Mouse (Mus musculus) kidney, adult 18-20 months (tissue): Measurements from ENCODE around the gene Emx1.

Experiments
- DNase-seq: peaks from one replicate; pipeline ENCODE4 v3.0.0; 2021

Gene Emx1

DNA sequence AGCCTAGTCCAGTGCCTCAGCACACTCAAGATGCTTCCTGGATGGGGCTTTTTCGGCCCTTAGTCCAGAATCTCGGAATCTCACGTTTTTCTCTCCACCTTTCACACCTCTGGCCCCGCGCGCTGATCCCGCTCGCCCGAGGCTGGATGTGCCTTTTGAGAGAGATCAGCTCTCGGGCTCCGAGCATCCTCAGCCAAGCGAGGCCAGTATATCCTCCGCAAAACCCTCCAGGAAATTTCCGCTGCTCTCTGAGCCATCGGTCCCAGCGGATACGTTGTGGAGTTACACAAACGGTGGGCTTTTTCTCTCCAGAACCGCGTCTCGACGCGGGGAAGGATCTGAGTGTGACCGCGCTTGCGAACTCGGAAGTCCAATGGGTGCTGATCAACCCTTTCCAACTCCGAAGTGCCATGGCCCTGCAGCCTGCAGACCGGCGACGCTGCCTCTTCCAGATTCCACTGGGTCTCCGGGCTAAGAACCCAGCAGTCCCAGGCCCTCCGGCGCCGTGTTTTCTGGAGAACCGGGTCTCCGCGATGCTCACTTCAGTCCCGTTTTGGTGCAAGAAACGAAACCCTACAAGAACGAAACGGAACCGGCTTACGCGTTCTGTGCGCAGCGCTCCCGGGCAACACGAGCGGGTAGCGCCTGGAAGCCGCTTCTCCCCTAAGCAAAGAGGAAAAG lies 2.8 kb downstream of the Emx1 start:
- peak; percentile 37 for DNase-seq

GRCm38 (mm10) chr6:85190671-85191070 lies 3.4 kb downstream of the Emx1 start:
- no peak for DNase-seq

GRCm38 (mm10) chr6:85191751-85192440 lies 4.7 kb downstream of the Emx1 start:
- no peak for DNase-seq

DNA sequence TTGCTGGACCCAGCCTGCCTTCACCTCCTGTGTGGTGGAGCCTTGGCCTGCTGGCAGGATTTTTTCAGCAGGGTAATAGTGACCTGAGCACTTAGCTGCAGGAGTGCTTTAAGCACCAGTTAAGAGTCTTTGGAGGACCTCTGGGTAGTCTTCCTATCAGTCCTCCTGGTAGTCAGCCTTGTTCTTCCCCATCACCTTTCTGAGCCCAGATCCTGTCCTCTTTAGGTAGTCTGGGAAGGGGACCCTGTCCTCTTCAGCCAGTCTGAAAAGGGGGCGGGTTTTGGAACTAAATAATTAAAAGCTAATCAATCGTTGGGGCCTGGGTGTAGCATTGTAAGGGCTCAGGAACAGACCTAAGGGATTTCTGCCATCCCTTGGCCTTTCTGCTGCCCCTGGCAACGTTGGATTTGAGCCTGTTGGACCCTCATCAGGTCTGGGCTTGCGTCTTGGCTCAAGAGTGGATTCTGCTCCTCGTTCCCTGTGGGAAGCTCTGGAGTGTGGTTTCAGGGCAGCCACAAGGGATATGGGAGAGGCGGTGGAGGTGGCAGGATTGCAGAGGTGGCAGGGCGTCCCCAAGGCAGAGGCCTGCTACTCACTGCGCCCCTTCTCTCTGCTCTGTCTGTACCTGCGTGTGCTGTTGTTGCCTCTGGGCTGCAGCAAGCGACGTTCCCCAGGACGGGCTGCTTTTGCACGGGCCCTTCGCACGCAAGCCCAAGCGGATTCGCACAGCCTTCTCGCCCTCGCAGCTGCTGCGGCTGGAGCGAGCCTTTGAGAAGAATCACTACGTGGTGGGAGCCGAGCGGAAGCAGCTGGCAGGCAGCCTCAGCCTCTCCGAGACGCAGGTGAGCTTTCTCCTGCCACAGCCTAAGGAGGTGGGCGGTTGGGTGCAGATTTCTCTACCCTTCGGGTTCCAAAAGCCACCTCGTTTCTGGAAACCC lies 6.4 kb downstream of the Emx1 start:
- no peak for DNase-seq

GRCm38 (mm10) chr6:85197951-85198350 lies 10.7 kb downstream of the Emx1 start:
- peak; percentile 57 for DNase-seq

- no peak for DNase-seq
Observed at GRCm38 (mm10) chr6:85206182-85206938, 19.1 kb downstream of the Emx1 start.

DNA sequence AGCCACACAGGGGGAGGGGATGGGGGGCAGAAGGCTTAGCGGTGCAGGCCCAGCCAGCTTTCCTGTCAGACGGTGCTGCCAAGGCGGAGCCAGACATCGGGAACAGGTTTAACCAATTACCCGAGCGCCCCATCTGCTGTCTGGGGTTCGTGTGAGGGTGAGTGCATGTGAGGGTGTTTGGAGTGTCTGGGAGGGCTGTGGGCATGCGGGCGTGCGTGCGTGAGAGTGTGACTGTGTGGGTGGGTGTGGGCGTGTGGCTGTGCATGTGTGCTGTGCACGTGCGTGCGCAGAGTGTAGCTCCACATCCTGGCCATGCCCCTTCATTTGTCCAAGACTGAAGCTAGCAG lies 19.7 kb downstream of the Emx1 start:
- no peak for DNase-seq

DNA sequence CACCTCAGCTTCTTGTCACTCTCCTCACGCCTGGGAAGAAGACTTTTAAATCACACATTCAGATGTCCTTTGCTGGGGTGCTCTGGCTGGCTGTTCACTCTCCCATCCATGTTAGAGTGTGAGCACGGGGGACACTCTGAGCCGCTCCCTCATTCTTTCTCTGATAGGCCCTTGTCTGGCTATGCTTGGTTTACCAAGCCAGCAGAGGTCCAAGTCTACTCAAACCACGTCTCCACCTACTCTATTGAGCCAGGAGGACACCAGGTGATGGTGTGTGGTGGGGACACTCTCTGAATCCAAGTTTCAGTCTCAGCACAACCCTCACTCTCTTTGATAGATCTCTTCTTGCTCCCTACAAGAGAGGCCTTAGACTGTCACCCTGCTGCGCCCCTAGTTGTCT lies 20.1 kb downstream of the Emx1 start:
- DNase-seq: no peak

- peak; percentile 48 for DNase-seq
Observed at GRCm38 (mm10) chr6:85209226-85209967, 22.2 kb downstream of the Emx1 start.

GRCm38 (mm10) chr6:85210686-85211085 lies 23.4 kb downstream of the Emx1 start:
- peak; percentile 55 for DNase-seq

GRCm38 (mm10) chr6:85218251-85218650 lies 31.0 kb downstream of the Emx1 start:
- DNase-seq: no peak

- no peak for DNase-seq
Observed at GRCm38 (mm10) chr6:85218684-85219445, 31.6 kb downstream of the Emx1 start.

DNA sequence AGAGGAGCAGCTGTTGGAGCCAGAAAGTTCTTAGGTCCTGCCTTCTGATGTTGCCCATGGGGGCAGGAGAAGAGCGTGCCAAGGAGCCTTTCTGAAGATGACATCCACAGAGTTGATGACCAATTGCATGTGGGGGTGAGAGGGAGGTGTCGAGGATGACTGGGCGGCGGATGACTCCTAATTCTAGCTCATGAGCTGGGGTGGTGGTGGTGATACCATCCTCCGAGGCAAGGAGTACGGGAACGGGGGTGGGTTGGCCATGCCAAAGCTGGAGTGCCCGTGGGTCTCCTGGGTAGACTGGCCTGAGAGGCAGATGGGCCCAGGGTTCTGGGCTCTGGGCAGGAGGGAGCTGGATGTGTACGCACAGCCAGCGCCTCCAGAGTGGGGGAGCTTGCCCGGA lies 32.5 kb downstream of the Emx1 start:
- no peak for DNase-seq

DNA sequence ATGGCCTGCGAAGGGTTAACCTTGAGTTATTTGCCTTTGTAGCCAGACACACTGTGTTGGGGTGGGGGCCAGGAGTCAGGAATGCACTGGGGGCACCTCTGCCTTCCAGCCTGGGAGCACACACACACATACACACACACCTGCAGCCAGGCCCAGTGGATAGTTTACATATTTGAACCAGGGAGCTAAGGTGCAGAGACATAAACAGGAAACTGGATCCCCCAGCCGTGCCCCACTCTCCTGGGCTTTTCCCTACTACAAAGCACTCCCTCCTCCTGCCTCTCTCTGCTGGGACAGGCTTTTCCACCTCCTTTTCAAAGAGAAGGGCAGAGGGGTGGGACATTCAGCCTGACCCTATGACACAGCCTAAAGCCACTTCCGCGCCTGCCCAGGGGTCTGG lies 33.7 kb downstream of the Emx1 start:
- DNase-seq: no peak

DNA sequence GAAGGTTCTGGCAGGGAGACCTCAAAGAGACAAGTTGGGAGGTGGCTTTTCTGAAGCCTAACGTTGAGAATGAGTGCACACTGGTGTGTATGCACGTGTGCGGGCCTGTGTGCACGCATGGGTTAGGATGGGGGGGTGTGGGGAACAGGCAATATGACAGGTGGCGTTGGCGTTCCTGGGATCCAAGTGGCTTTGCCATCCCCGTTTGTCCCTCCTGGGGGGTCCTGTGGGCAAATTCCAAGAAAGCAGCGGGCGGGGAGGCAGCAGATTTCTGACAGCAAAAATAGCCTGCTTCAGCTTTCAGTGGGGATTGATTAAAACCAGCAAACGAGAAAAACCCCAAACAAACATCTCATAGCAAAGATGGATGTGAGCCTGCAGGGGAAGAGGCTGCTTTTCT lies 35.3 kb downstream of the Emx1 start:
- no peak for DNase-seq

DNA sequence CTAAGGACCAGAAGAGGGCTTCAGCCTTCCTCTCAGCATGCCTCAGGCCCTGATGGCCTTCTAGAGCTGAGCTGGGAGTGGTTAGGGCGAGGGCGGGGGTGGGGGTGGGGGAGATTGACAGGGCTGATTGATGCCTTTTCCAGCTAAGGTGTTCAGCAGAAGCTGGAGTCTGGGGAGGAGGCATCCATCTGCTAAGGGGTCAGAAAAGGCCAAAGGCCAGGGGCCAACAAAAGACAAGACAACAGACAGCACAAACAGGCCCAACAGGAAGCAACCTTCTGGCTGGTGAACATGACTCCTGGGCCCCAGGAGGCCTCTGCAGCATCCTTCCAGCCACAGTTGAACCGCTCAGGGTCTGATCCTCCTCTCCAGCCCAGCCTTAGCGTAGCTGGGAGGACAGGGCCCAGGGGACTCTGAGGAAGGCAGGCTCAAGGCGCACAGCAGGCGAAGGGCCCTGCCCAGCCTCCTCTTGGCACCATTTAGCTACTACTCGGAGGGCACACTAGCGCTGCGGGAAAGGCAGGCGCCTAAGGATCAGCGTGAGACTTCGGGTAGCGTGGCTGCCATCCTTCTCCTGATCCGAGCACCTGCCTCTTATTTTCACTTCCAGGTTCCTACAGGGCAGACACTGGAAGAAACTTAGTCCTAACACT lies 36.4 kb downstream of the Emx1 start:
- DNase-seq: no peak

DNA sequence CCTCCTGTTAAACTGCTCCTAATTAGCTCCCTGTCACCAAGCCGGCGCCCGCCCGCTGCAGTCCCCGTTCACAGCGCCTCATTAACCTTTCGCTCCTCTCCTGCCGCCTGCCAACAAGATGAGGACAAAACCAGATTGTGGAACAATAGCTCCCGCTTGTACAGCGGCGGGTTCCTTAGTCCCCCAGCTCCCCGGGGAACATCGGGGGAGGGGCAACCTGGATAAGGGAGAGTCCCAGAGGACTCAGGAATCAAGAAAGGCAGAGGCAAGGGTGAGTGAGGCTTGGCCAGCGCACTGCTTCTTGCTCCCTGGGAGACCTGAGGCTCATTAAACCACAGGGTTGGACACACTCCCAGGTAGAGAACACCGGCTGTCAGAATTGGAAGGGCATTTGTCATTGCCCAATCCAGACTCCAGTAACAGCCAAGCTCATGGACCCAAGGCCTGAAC lies 37.2 kb downstream of the Emx1 start:
- peak; percentile 63 for DNase-seq

DNA sequence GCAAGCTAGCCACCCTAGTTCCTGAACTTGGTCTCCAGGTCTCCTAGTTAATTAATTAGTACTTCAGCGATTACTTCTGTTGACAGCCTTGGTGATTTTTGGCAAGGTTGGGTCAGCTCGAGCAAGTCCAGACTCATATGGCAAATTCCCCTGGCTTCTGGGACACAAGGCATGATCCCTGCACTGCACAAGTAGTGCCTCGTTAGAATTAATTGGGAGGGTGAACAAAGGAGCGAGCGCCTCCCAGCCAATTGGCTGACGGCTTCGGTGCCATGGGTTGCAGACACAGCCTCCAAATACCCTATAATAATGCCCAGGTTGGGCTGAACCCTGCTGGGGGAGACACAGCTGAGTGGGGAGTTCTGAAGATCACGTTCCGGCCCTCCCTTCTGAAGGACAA lies 39.3 kb downstream of the Emx1 start:
- DNase-seq: no peak

DNA sequence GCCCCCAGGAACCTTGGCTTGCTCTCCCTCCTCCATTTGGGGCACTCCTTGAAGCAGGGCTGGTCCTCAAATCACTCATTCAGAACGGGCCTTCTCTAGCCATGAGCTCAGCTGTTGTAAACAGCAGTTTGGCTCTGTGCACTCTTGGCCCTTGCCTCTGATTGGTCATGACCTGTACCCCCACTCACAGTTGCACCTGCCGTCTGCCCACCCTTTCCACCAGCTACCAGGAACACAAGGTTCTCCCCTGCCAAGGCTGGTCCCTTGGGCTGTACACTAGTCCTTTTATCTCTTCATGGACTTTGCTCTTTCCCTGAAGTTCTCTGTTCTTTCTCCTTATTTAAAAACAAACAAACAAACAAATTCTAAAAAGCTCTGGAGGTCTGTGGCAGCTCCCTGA lies 40.3 kb downstream of the Emx1 start:
- DNase-seq: no peak

DNA sequence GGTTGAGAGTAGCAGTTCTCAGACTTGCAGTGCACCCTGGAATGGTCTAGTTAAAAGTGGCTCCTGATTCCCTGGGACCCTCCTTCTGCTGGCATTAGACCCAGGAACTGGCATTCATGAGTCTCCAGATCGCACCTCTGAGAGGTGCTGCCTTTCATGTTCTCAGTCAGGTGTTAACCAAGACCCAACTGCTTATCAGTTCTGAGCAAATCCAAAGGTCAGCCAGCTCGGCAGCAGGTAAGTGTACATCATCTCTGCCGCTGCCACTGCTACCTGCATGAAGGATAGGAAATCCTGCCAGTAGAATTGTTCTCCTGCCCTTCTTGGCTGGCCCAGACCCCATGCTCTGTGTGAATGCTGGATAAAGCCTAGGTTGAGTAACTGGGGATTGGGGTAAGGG lies 43.5 kb downstream of the Emx1 start:
- no peak for DNase-seq

DNA sequence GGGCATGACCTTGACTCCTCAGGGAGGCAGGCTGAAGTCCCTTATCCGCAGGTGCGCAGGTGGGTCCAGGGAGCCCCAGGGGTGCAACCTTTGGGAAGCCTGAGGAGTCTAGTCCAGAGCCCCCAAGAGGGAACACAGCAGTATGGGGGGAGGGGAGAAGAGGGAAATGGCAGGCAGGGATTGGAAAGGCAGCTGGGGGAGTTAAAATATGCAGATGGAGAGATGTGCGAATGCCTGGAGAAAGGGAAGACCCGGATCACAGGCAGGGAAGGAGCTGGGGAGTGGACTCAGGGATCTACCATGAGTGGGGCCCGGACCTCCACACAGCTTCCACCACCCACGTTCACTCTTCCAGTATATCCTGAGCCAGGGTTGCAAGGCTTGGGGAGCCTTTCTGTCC lies 44.2 kb downstream of the Emx1 start:
- no peak for DNase-seq
